Mouse (Mus musculus) heart, embryonic 11.5 days (tissue): ENCODE results near the gene Agps. TPM values are rescaled to one million over a fixed set of nuclear protein-coding genes. Genes with fewer than 3 reads are reported as not detected.
"Not testable (repeated sequence)": the region's sequence is repeated elsewhere in the genome, so short reads cannot be mapped to it uniquely, and the experiment has no call there.

Source experiments
- ATAC-seq: fragments of 200-750 bp; cut with Nextera tagmentation; replicated peaks from 2 replicates; pipeline ENCODE4 v1.8.0; 2017; ENCODE audit warnings: moderate library complexity; ENCODE audit not compliant: insufficient number of reproducible peaks, low FRiP score, low TSS enrichment
- H3K27ac ChIP-seq: fragments of 300-500 bp; sonication (generic); 2 replicates; pipeline ENCODE4 v1.5.1; 2014; ENCODE audit warnings: mild to moderate bottlenecking, low read depth, low read length
- H3K27me3 ChIP-seq: fragments of 300-500 bp; sonication (generic); 2 replicates; pipeline ENCODE4 v1.6.1; 2014; ENCODE audit warnings: mild to moderate bottlenecking, low read length, mixed read lengths; ENCODE audit not compliant: control insufficient read depth, insufficient read depth
- H3K36me3 ChIP-seq: fragments of 300-500 bp; sonication (generic); 2 replicates; pipeline ENCODE4 v1.6.1; 2014; ENCODE audit warnings: mild to moderate bottlenecking, low read length, moderate library complexity, mixed read lengths; ENCODE audit not compliant: control insufficient read depth, insufficient read depth
- H3K4me1 ChIP-seq: fragments of 300-500 bp; sonication (generic); 2 replicates; pipeline ENCODE4 v1.6.1; 2014; ENCODE audit warnings: low read length; ENCODE audit not compliant: control insufficient read depth, insufficient read depth
- H3K4me2 ChIP-seq: fragments of 300-500 bp; sonication (generic); 2 replicates; pipeline ENCODE4 v1.6.1; 2014; ENCODE audit warnings: mild to moderate bottlenecking, moderate library complexity
- H3K4me3 ChIP-seq: fragments of 300-500 bp; sonication (generic); 2 replicates; pipeline ENCODE4 v1.5.1; 2014; ENCODE audit warnings: low read depth, low read length
- H3K9ac ChIP-seq: fragments of 300-500 bp; sonication (generic); 2 replicates; pipeline ENCODE4 v1.6.1; 2014; ENCODE audit warnings: mild to moderate bottlenecking, low read depth, low read length, moderate library complexity
- H3K9me3 ChIP-seq: fragments of 300-500 bp; sonication (generic); replicated peaks from 2 replicates; pipeline ENCODE4 v1.6.1; 2016; ENCODE audit warnings: low read length; ENCODE audit not compliant: control insufficient read depth
- WGBS: fragments of 180-500 bp; shearing (Covaris S2); extraction: QIAGEN DNeasy Blood & Tissue Kit; methylation state at CpG from one replicate; pipeline ENCODE4 v1.1.7; 2014; ENCODE audit not compliant: insufficient replicate concordance; 5-methylcytosine and 5-hydroxymethylcytosine counted together
- polyA plus RNA-seq: library from polyadenylated mRNA; unstranded; fragments of >200 nt; fragmentation: Nextera tagmentation; extraction: Ambion mirVana; gene quantifications from 2 replicates; pipeline ENCODE4 v1.2.1, GENCODE M21; 2014

Gene Agps
- polyA plus RNA-seq, 1 experiment from 2014 or later = 29.2 TPM

DNA sequence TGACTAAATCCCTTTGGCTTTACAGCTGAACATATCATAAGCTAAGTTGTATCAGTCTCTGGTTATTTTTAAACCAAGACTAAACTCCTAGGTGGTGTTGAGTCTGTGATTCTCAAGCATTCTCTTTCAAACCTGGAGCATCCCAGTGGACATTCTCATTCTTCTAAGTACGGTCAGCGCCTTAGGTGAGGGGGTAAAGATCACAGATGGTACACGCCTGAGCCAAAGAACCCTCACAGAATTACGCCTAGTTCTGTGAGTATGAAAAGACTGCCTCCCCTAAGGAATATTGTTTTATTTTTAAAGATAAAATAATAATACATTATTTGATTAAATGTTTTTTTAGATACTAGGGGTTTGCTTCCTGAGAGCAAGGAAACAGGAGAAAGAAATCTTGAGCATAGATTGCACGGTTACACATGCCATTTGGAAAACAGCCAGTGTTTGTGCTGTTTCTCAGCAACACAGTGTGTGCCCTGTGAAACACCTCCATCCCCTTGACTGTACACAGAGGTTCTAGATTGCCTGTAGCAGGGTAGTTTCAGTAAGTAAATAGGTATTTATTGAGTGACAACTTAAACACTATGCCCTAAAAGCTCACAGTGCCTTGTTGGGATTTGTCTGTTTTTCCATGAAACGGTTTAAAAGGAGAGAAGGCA lies 97.9 kb downstream of the Agps start:
- no peak overlapping the region for H3K27ac ChIP-seq
- 0 out of 2 replicates have a peak, but pooled peaks cover 6% of the 10 kb centered on the region for H3K4me1 ChIP-seq
- no peak overlapping the region for H3K9ac ChIP-seq
- H3K9me3 ChIP-seq = no peaks in the 10 kb centered on the region
- no peaks in the 10 kb centered on the region for H3K27me3 ChIP-seq
- H3K4me3 ChIP-seq = no peak overlapping the region
- no peaks in the 10 kb centered on the region for H3K36me3 ChIP-seq
- no peak for ATAC-seq
- 89% methylated on average over 6 of the region's 6 CpGs for WGBS
- no peak overlapping the region for H3K4me2 ChIP-seq

GRCm38 (mm10) chr2:75930941-75931340 lies 99.0 kb downstream of the Agps start:
- 87% methylated on average over 2 of the region's 2 CpGs for whole genome bisulfite sequencing
- H3K27me3 ChIP-seq = no peaks in the 10 kb centered on the region
- no peak for ATAC-seq
- no peak overlapping the region for H3K4me3 ChIP-seq
- no peak overlapping the region for H3K4me2 ChIP-seq
- H3K4me1 ChIP-seq = 0 out of 2 replicates have a peak, but pooled peaks cover 6% of the 10 kb centered on the region
- no peaks in the 10 kb centered on the region for H3K9me3 ChIP-seq
- H3K36me3 ChIP-seq = no peaks in the 10 kb centered on the region
- no peak overlapping the region for H3K27ac ChIP-seq
- no peak overlapping the region for H3K9ac ChIP-seq

DNA sequence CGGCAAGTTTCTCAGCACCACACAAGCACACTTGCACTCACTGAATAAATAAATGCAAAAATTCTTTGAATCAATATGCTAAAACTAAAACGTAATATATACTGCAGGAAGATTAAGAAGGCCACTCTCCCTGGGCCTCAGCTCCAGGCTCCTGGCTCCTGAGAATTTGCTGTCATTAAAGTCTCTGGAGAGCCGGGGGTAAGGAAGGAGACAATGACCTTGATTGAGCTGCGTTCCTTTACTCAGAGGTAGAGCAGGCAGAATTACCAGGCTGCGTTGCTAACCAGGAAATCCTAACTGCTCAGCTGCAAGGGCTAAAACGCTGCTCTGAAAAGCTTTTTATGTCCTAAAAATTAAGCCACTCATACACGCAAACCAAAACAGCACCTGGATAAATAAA lies 101.6 kb downstream of the Agps start:
- Histone ChIP-seq H3K4me3 (no peak overlapping the region), H3K9me3 (no peaks in the 10 kb centered on the region), H3K27me3 (no peaks in the 10 kb centered on the region), H3K9ac (no peak overlapping the region), H3K4me1 (0 out of 2 replicates have a peak, but pooled peaks cover 6% of the 10 kb centered on the region), H3K36me3 (no peaks in the 10 kb centered on the region), H3K27ac (peak overlapping the region; percentile 79), H3K4me2 (no peak overlapping the region)
- no peak for ATAC-seq
- WGBS = 32% methylated on average over 7 of the region's 7 CpGs

GRCm38 (mm10) chr2:75936685-75937084 lies 104.7 kb downstream of the Agps start:
- not testable (repeated sequence) for H3K27me3 ChIP-seq, ATAC-seq, H3K4me1 ChIP-seq, H3K4me3 ChIP-seq, H3K36me3 ChIP-seq, H3K9ac ChIP-seq, H3K27ac ChIP-seq, H3K4me2 ChIP-seq, H3K9me3 ChIP-seq
- WGBS = 88% methylated on average over 2 of the region's 2 CpGs

DNA sequence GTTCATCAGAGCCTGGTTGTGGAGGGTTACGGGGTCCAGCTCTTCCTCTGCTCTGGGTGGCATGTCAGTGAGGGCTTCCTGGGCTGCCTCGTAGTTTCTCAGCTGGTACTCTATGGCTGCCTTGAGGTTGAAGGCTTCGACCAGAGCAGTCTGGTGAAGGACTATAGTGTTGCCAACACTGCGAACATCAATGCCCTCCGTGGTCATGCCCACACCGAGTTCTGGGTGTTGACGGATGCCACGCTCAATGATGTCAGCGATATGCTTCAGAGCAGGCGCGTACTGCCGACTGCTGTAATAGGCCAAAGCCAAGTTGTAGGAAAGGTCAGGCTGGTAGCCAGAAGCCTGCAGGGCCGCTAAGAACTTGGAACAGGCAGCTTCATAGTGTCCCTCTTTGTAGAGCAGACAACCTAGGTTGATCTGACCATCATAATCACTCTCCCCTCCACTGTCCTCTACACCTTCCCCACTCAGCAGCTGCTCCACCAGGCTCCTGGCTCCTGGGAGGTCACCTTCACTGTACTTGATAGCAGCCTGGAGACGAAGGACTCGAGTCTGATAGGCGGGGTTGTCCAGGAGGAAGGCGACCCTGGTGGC lies 105.6 kb downstream of the Agps start:
- not testable (repeated sequence) for H3K27me3 ChIP-seq, H3K4me1 ChIP-seq, H3K9me3 ChIP-seq, H3K36me3 ChIP-seq, H3K27ac ChIP-seq
- peak overlapping the region; percentile 67 for H3K4me2 ChIP-seq
- peak overlapping the region; percentile 74; the same call in 1 of the 2 replicates for H3K9ac ChIP-seq
- peak overlapping the region; percentile 46 for H3K4me3 ChIP-seq
- 0 out of 2 replicates have a peak, but pooled peaks have one; percentile 46 for ATAC-seq
- 62% methylated on average over 14 of the region's 17 CpGs for WGBS

GRCm38 (mm10) chr2:75938117-75939063 lies 106.4 kb downstream of the Agps start, which contains the start of gene Ttc30b:
Gene Ttc30b, minus strand, starts transcription at chr2:75938585.
- H3K27me3 ChIP-seq = no peaks in the 10 kb centered on the region
- 0 out of 2 replicates have a peak, but pooled peaks have one; percentile 65 for ATAC-seq
- 0 out of 2 replicates have a peak, but pooled peaks cover 6% of the 10 kb centered on the region for H3K4me1 ChIP-seq
- H3K4me2 ChIP-seq = peak within 1 kb of the TSS; percentile 67
- H3K27ac ChIP-seq = peak within 1 kb of the TSS; percentile 73; the same call in 1 of the 2 replicates
- no peaks in the 10 kb centered on the region for H3K9me3 ChIP-seq
- WGBS = 4% methylated on average over 39 of the region's 42 CpGs
- H3K4me3 ChIP-seq = peak within 1 kb of the TSS; percentile 46
- no peaks in the 10 kb centered on the region for H3K36me3 ChIP-seq
- H3K9ac ChIP-seq = peak within 1 kb of the TSS; percentile 74

- no peak overlapping the region for H3K9ac ChIP-seq
- no peak for ATAC-seq
- no peak overlapping the region for H3K4me3 ChIP-seq
- H3K4me2 ChIP-seq = no peak overlapping the region
- no peak overlapping the region for H3K27ac ChIP-seq
- H3K36me3 ChIP-seq = no peaks in the 10 kb centered on the region
- H3K9me3 ChIP-seq = no peaks in the 10 kb centered on the region
- 82% methylated on average over 8 of the region's 8 CpGs for WGBS
- no peaks in the 10 kb centered on the region for H3K27me3 ChIP-seq
- no peaks in the 10 kb centered on the region for H3K4me1 ChIP-seq
Measured at GRCm38 (mm10) chr2:75950685-75951084, 118.7 kb downstream of the Agps start.

DNA sequence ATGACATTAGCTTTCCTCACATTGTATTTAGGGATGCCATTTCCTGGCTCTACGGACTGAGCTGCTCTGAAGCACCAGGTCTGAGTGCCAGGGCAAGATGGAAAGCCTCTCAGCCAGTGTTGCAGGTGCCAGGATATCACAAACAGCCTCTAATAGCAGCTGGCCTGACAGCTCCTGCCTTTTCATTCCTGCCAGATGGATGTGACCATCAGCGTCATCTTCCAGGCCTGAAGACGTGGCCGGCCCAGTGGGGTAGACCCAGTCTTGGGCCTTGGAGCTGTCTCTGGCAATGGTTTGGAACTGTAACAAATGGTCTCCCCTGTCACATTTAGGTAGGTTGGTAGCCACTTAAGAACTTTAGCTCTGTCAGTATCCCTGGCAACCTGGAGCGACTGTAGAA lies 121.3 kb downstream of the Agps start:
- Histone ChIP-seq H3K36me3 (no peaks in the 10 kb centered on the region), H3K27me3 (no peaks in the 10 kb centered on the region), H3K4me3 (no peak overlapping the region), H3K4me1 (no peaks in the 10 kb centered on the region), H3K4me2 (no peak overlapping the region), H3K9ac (no peak overlapping the region), H3K9me3 (no peaks in the 10 kb centered on the region), H3K27ac (no peak overlapping the region)
- WGBS = 88% methylated on average over 5 of the region's 5 CpGs
- ATAC-seq = no peak
